Mouse (Mus musculus) G1E (cell line): ENCODE measurements around the gene Tubg1. TPM values are rescaled to one million over a fixed set of nuclear protein-coding genes. Genes with fewer than 3 reads are reported as not detected.

Experiments
- ATAC-seq: 2 replicates; pipeline ENCODE4 v1.8.0; 2016; ENCODE audit warnings: mild to moderate bottlenecking; ENCODE audit not compliant: insufficient number of reproducible peaks, poor library complexity, low FRiP score, severe bottlenecking; ENCODE audit errors: extremely low read depth
- DNase-seq: peaks from one replicate; pipeline ENCODE4 v3.0.0; 2012; ENCODE audit warnings: low spot score
- H3K27me3 ChIP-seq: 2 replicates; pipeline ENCODE4 v1.6.1; 2012; ENCODE audit warnings: mild to moderate bottlenecking, low read length, inconsistent platforms; ENCODE audit not compliant: insufficient read depth
- H3K36me3 ChIP-seq: replicated peaks from 2 replicates; pipeline ENCODE3; 2012; ENCODE audit warnings: mild to moderate bottlenecking, inconsistent platforms
- H3K4me1 ChIP-seq: 2 replicates; pipeline ENCODE4 v1.6.1; 2012; ENCODE audit warnings: low read depth, low read length, inconsistent platforms, mixed read lengths; ENCODE audit not compliant: insufficient read depth
- H3K4me3 ChIP-seq: 2 replicates; pipeline ENCODE4 v1.5.1; 2012; ENCODE audit warnings: low read depth, mild to moderate bottlenecking, inconsistent platforms, low read length, moderate library complexity, mixed read lengths
- H3K9me3 ChIP-seq: replicated peaks from 2 replicates; pipeline ENCODE4 v1.6.1; 2012; ENCODE audit warnings: inconsistent platforms
- CTCF ChIP-seq: IDR thresholded peaks from 2 replicates; pipeline ENCODE4 v1.5.1; 2012; ENCODE audit warnings: low read depth, low read length, inconsistent platforms, mixed read lengths
- GATA1 ChIP-seq: IDR thresholded peaks from 2 replicates; pipeline ENCODE4 v1.6.1; 2012; ENCODE audit warnings: borderline replicate concordance, low read length, inconsistent platforms, mixed read lengths
- GATA2 ChIP-seq: IDR thresholded peaks from 2 replicates; pipeline ENCODE4 v1.6.1; 2012; ENCODE audit warnings: low read depth, low read length, inconsistent platforms, borderline replicate concordance
- POLR2AphosphoS5 ChIP-seq: IDR thresholded peaks from 2 replicates; pipeline ENCODE4 v1.6.1; 2012; ENCODE audit warnings: low read depth, low read length, inconsistent platforms; ENCODE audit not compliant: insufficient replicate concordance
- TAL1 ChIP-seq: conservative IDR thresholded peaks from 2 replicates; pipeline ENCODE4 v1.6.1; 2012; ENCODE audit warnings: low read depth, low read length, inconsistent platforms, mixed read lengths
- polyA plus RNA-seq: library from polyadenylated mRNA; stranded (reverse); fragments of >175 nt; gene quantifications from 2 replicates; pipeline ENCODE4 v1.2.3, GENCODE M21; 2012
- total RNA-seq, 2 experiments: library from RNA; stranded (forward) in 1 of 2; stranded (reverse) in 1 of 2; fragments of 200-1000 nt in 1 of 2; fragments of >200 nt in 1 of 2; fragmentation: Nextera tagmentation in 1 of 2; gene quantifications; 2 replicates each; pipeline ENCODE4 v1.2.3; 2014 to 2017

The Tubg1 gene
- total and polyA plus RNA-seq, 3 experiments: 42.0 to 96.1 (median 46.0) TPM

DNA sequence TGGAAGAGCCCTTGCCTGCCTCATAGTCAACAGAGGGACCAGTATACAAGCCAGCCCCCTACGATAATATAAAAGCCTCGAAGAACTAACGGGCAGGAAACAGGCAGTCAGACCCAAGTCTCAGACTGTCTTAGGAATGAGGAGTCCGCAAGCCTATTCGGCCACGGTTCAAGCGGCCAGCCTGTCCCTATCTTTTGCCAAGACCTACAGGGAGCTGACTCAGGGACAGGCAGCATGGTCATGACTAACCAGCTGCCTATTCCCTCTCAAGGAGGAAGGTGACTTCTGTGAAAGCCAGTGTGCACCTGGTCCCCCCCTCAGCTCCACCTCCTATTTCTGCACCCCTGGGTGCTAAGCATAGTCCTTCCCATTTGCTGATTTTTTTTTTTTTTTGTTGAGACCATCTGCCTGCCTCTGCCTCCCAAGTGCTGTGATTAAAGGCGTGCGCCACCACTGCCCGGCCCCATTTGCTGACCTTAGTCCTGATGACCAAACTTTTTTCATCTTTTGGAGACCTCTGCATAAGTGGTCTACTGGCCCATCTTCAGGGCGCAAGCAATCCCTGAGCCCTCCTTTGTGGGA lies 9.3 kb downstream of the Tubg1 start:
- no peak for TF ChIP-seq GATA2
- no peak for TF ChIP-seq POLR2AphosphoS5
- DNase-seq (no peak), ATAC-seq (no peak)
- peaks cover 10% of the 10 kb centered on the region for H3K27me3 ChIP-seq
- H3K4me3 ChIP-seq: no peak overlapping the region
- H3K4me1 ChIP-seq: peaks cover 33% of the 10 kb centered on the region
- H3K36me3 ChIP-seq: peaks cover 27% of the 10 kb centered on the region
- H3K9me3 ChIP-seq: peaks cover 2% of the 10 kb centered on the region; the same call in 1 of the 2 replicates

DNA sequence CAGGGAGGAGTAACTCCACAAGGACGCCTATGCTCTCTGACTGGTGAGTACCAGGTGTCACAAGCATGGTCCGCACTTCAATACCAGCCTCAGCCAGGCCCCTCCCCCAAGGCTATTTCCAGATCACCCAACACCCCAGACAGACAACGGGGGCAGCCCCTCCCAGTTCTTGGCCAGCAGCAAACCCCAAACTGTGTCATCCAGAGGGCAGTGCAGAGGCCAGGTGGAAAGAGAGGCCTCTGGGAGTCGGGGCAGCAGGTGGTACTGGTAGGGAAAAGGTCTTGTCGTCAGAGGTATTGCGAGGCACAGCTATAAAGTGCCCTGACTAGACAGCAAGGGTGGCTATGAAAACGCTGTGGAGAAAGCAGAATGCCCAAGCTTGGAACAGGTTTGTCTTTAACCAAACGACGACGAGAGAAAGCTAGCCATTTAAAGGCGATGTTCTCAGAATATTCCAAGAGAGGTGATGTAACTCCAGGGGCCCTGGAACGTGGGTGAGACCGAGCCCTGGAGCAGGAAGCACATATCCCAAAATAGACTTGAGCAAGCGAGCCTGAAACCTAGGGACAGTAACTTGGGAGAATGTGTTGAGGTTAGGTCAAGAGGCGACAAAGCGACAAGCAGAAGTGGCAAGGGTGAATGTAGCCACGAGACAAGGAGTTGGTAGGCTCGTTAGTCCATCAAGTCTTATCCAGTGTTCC lies 10.5 kb downstream of the Tubg1 start:
- Histone ChIP-seq H3K9me3 (peaks cover 2% of the 10 kb centered on the region; the same call in 1 of the 2 replicates), H3K4me3 (peak overlapping the region; percentile 29; the same call in 1 of the 2 replicates), H3K27me3 (peaks cover 12% of the 10 kb centered on the region), H3K4me1 (peaks cover 33% of the 10 kb centered on the region), H3K36me3 (peaks cover 22% of the 10 kb centered on the region)
- ATAC-seq: no peak
- DNase-seq: no peak
- TF ChIP-seq CTCF (no peak), GATA2 (no peak), TAL1 (no peak), GATA1 (no peak), POLR2AphosphoS5 (no peak)

DNA sequence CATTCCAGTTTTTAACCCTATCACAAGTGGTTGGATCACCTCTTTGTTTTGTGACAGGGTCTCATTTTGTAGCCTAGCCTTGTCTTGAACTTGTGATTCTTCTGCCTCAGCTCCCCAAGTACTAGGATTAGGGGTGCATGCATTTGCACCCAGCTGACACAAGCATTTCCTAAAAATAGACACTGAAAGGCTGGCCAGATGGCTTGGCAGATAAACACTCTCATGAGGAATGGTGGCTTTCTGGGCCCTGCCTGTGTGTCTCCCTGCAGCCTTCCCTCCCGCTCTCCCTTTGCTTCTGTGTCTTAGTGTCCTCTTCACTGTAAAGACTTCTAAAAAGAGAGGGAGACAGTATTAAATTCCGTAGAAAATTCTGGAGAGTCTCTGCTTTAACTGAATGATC lies 11.4 kb downstream of the Tubg1 start:
- H3K4me1 ChIP-seq: peaks cover 33% of the 10 kb centered on the region
- peaks cover 14% of the 10 kb centered on the region for H3K27me3 ChIP-seq
- H3K9me3 ChIP-seq: peaks cover 2% of the 10 kb centered on the region; the same call in 1 of the 2 replicates
- peaks cover 12% of the 10 kb centered on the region for H3K36me3 ChIP-seq
- H3K4me3 ChIP-seq: no peak overlapping the region
- DNase-seq (peak; percentile 36), ATAC-seq (peak; percentile 49; the same call in 1 of the 2 replicates)
- TF ChIP-seq TAL1 (peak; percentile 44; the same call in 1 of the 2 replicates), CTCF (no peak)

DNA sequence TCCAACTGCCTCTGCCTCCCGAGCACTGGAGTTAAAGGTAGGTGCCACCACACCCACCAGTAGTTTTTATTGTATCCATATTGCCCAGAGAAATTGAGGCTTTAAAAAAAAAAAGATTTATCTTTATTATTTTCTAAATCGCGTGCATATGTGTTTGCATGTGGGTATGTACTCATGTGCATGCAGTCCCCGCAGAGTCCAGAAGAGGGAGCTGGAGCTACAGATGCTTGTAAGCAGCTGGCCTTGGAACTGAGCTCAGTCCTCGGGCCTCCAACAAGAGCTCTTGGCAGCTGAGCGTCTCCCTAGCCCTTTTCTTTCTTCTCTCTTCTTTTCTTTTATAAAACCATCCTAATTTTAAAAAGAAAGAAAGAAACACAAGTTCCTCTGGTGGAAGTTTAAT lies 12.0 kb downstream of the Tubg1 start:
- TF ChIP-seq GATA1 (no peak), GATA2 (no peak), CTCF (no peak)
- no peak for ATAC-seq
- peaks cover 17% of the 10 kb centered on the region for H3K27me3 ChIP-seq
- no peak for DNase-seq
- H3K9me3 ChIP-seq: peaks cover 2% of the 10 kb centered on the region; the same call in 1 of the 2 replicates
- H3K36me3 ChIP-seq: peaks cover 7% of the 10 kb centered on the region
- no peak overlapping the region for H3K4me3 ChIP-seq
- H3K4me1 ChIP-seq: peaks cover 33% of the 10 kb centered on the region

DNA sequence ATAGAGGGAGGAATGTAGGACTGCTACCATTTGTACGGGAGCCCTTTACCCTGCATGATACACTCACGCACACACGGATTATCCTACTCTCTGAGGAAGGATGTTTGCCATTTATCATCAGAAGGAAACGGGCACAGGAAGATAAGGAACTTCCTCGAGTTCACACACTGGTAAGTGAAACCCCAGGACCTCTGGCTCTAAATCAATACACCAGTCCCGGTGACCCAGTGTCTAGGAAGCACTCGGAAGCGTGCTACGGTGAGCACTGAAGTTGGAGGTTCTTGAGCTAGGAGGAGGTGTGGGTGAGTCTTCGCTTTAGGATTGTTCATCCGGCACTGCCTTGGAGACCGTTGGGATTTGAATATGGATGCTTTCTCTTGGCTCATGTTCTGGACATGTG lies 13.3 kb downstream of the Tubg1 start:
- Histone ChIP-seq H3K4me1 (peaks cover 33% of the 10 kb centered on the region), H3K9me3 (peaks cover 2% of the 10 kb centered on the region; the same call in 1 of the 2 replicates), H3K4me3 (no peak overlapping the region), H3K36me3 (no peaks in the 10 kb centered on the region), H3K27me3 (peaks cover 18% of the 10 kb centered on the region)
- DNase-seq (no peak), ATAC-seq (no peak)
- TF ChIP-seq GATA1 (no peak), POLR2AphosphoS5 (no peak), CTCF (no peak), TAL1 (no peak), GATA2 (no peak)

DNA sequence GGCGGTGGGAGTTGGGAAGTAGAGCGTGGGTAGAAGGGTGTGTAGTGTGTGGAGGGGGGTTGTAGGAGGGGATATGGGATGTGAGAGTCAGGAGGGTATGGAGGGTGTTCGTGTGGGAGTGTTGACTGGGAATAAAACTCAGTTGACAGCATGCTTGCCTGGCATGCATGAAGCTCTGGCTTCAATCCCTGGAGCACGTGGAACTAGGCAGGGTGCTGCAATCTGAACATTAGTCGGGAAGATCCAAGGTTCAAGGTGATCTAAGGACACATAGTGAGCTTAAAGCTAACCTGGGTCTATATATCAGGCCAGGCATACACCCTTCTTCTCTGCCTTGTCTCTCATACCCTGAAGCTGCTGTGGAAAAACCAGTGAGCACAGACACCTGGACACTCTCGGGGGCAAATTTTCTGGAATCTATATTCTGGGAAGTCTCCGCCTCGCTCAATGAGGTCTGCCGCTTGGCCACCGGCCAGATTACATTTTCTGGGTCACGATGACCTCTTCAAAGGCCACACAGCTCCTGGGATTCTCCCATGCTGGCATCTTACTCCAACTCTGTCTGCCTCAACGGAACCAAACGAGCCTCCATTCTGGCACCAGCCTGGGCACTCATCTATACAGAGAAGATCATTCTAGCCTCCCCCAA lies 14.6 kb downstream of the Tubg1 start:
- TF ChIP-seq TAL1 (no peak), POLR2AphosphoS5 (no peak), GATA2 (no peak), GATA1 (no peak), CTCF (no peak)
- Histone ChIP-seq H3K9me3 (peaks cover 2% of the 10 kb centered on the region; the same call in 1 of the 2 replicates), H3K4me1 (peaks cover 30% of the 10 kb centered on the region), H3K36me3 (no peaks in the 10 kb centered on the region), H3K27me3 (peaks cover 26% of the 10 kb centered on the region), H3K4me3 (no peak overlapping the region)
- ATAC-seq (no peak), DNase-seq (no peak)

DNA sequence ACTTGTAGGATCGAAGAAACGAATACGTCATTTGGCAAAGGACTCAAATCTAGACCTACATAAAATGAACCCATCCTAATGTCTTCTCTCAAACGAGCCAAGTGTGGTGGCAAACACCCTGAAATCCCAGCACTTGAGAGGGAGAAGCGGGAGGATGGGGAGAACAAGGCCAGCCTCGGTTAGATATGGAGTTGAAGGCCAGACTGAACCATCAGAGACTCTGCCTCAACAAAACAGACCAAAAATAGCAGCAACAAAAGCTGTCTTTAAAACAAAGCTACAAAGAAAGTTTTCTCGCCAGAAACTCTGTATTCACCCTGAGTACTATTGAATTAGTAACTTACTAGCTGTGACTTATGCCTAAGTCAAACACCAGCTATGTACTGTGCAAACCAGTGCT lies 17.3 kb downstream of the Tubg1 start:
- H3K9me3 ChIP-seq: no peaks in the 10 kb centered on the region
- ATAC-seq (no peak), DNase-seq (no peak)
- peaks cover 12% of the 10 kb centered on the region for H3K4me1 ChIP-seq
- peaks cover 39% of the 10 kb centered on the region for H3K27me3 ChIP-seq
- H3K4me3 ChIP-seq: no peak overlapping the region
- no peak for TF ChIP-seq GATA1
- TF ChIP-seq POLR2AphosphoS5: no peak
- TF ChIP-seq TAL1: no peak
- no peak for TF ChIP-seq CTCF
- TF ChIP-seq GATA2: no peak
- H3K36me3 ChIP-seq: no peaks in the 10 kb centered on the region
